Mouse (Mus musculus) layer of hippocampus, postnatal 25 days (tissue): Measurements from ENCODE around the gene Lin7b. TPM values are rescaled to one million over a fixed set of nuclear protein-coding genes. Genes with fewer than 3 reads are reported as not detected.
"Not testable (repeated sequence)": the region's sequence is repeated elsewhere in the genome, so short reads cannot be mapped to it uniquely, and the experiment has no call there.

Experiments
- DNase-seq, 2 experiments: peaks; one replicate each; pipeline ENCODE4 v3.0.0; 2022; ENCODE audit warnings: mixed read lengths in 2 of 2, low spot score in 1 of 2; ENCODE audit errors: extremely low spot score in 1 of 2
- total RNA-seq, 2 experiments: library from RNA; stranded (reverse); gene quantifications; 2 replicates each; pipeline ENCODE4 v1.2.3; 2021

Lin7b gene
- total RNA-seq, 2 experiments from 2014 or later = 151 to 155 TPM

GRCm38 (mm10) chr7:45396337-45396775 is 26.0 kb upstream of the Lin7b start:
- DNase-seq = not testable (repeated sequence)

- DNase-seq = peak; percentile 99 to 100
Measured at GRCm38 (mm10) chr7:45395578-45396336, 25.4 kb upstream of the Lin7b start, which contains the start of gene Snrnp70. Snrnp70 (minus strand) TSS chr7:45395742.

GRCm38 (mm10) chr7:45395129-45395541 is 24.8 kb upstream of the Lin7b start:
- DNase-seq = no peak

- DNase-seq = no peak
Measured at GRCm38 (mm10) chr7:45386077-45386476, 15.7 kb upstream of the Lin7b start.

GRCm38 (mm10) chr7:45376057-45376456 is 5.7 kb upstream of the Lin7b start:
- no peak for DNase-seq

GRCm38 (mm10) chr7:45374620-45375019 is 4.2 kb upstream of the Lin7b start:
- no peak for DNase-seq

- DNase-seq = no peak
Measured at GRCm38 (mm10) chr7:45372371-45372770, 2.0 kb upstream of the Lin7b start.

GRCm38 (mm10) chr7:45369836-45370474 is 428 bp downstream of the Lin7b start:
- no peak for DNase-seq

- DNase-seq = no peak
Measured at GRCm38 (mm10) chr7:45369022-45369745, 1.2 kb downstream of the Lin7b start.

- DNase-seq = no peak
Measured at GRCm38 (mm10) chr7:45368178-45368577, 2.2 kb downstream of the Lin7b start.

- DNase-seq = peak; percentile 95 to 98
Measured at GRCm38 (mm10) chr7:45367020-45367880, 3.1 kb downstream of the Lin7b start.

GRCm38 (mm10) chr7:45366652-45367019 is 3.7 kb downstream of the Lin7b start, which contains the start of gene Ppfia3:
Ppfia3 (minus strand) TSS chr7:45367019.
- peak in 1 of 2 experiments; percentile 48 for DNase-seq

GRCm38 (mm10) chr7:45365742-45366651 is 4.4 kb downstream of the Lin7b start:
- DNase-seq = no peak

- DNase-seq = no peak
Measured at GRCm38 (mm10) chr7:45363983-45364382, 6.4 kb downstream of the Lin7b start.

- DNase-seq = peak in 1 of 2 experiments; percentile 32
Measured at GRCm38 (mm10) chr7:45362801-45363200, 7.6 kb downstream of the Lin7b start.

GRCm38 (mm10) chr7:45361243-45361804 is 9.1 kb downstream of the Lin7b start:
- DNase-seq = peak; percentile 69 to 74

GRCm38 (mm10) chr7:45360404-45361125 is 9.8 kb downstream of the Lin7b start:
- no peak for DNase-seq

- DNase-seq = not testable (repeated sequence)
Measured at GRCm38 (mm10) chr7:45359081-45359480, 11.3 kb downstream of the Lin7b start.
